ENCODE assay signal across 8 mouse cellular contexts in the genomic region with DNA sequence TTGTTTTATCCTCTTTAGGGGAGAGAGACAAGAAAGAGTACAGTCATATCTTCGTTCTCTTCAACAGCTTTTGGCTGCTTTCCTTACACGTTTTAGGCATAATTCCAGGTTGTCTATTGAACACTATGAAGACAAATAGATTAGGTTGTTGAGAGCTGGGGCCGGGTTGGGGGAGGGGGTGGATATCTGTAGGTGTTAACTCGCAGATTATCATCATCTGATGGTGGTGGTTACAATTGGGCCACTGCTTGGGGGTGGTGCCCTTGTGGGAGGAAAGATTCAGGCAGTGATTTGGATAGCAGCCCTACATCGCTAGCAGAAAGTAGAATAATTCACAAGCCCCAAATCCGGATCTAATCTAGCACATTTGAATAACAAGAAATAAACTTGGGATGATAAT. TPM values are rescaled to one million over a fixed set of nuclear protein-coding genes. Genes with fewer than 3 reads are reported as not detected.
DNase-seq lines count a peak whose midpoint lies in the region; ATAC-seq lines count a peak whose summit lies in the region.

No protein-coding gene starts in this region.

- no peaks in the 10 kb centered on the region for H3K27me3 ChIP-seq in forebrain, embryonic 15.5 days
- H3K27me3 ChIP-seq in midbrain, embryonic 13.5 days, result no peaks in the 10 kb centered on the region

- no peaks in the 10 kb centered on the region for H3K36me3 ChIP-seq in forebrain, embryonic 15.5 days
- no peaks in the 10 kb centered on the region for H3K36me3 ChIP-seq in midbrain, embryonic 13.5 days

- 17% methylated on average over 6 of the region's 6 CpGs for WGBS in forebrain, embryonic 15.5 days
- WGBS in midbrain, embryonic 13.5 days, result 24% methylated on average over 6 of the region's 6 CpGs

- peak overlapping the region; percentile 93 for H3K9ac ChIP-seq in forebrain, embryonic 15.5 days (replicated peaks)
- H3K9ac ChIP-seq in midbrain, embryonic 13.5 days (replicated peaks), result peak overlapping the region; percentile 71; the same call in 1 of the 2 replicates

- H3K4me3 ChIP-seq in forebrain, embryonic 15.5 days, result peak overlapping the region; percentile 68
- peak overlapping the region; percentile 88 for H3K4me3 ChIP-seq in midbrain, embryonic 13.5 days (replicated peaks)

- H3K9me3 ChIP-seq in forebrain, embryonic 15.5 days, result no peaks in the 10 kb centered on the region
- H3K9me3 ChIP-seq in midbrain, embryonic 13.5 days, result no peaks in the 10 kb centered on the region

- peak; percentile 20 to 64 for DNase-seq in frontal cortex, adult 2 months (ENCODE audit: extremely low spot score in 1 of 2, low spot score in 1 of 2)
- no peak for DNase-seq in frontal cortex, postnatal 14 days (ENCODE audit: low spot score in 2 of 2)
- DNase-seq in NIH3T3 (ENCODE audit: low read depth), result peak; percentile 35
- peak; percentile 68 for DNase-seq in layer of hippocampus, adult 9-11 months
- DNase-seq in urinary bladder, postnatal 10 days (ENCODE audit: low spot score), result no peak
- DNase-seq in embryo, embryonic 11 days, result no peak

- ATAC-seq in forebrain, embryonic 15.5 days (replicated peaks), result 0 out of 2 replicates have a peak, but pooled peaks have one; percentile 1
- no peak for ATAC-seq in midbrain, embryonic 13.5 days

- H3K4me1 ChIP-seq in forebrain, embryonic 15.5 days, result peaks cover 30% of the 10 kb centered on the region
- peaks cover 31% of the 10 kb centered on the region for H3K4me1 ChIP-seq in midbrain, embryonic 13.5 days (replicated peaks)

- H3K4me2 ChIP-seq in forebrain, embryonic 15.5 days (replicated peaks), result peak overlapping the region; percentile 77
- H3K4me2 ChIP-seq in midbrain, embryonic 13.5 days (replicated peaks), result peak overlapping the region; percentile 65

- H3K27ac ChIP-seq in forebrain, embryonic 15.5 days (replicated peaks), result peak overlapping the region; percentile 92
- H3K27ac ChIP-seq in midbrain, embryonic 13.5 days, result peak overlapping the region; percentile 87

RNA-seq across cellular contexts. Expression of gene Akap11, which starts 0.9 kb away (rescaled TPM):
- 57.1 and 61.7 TPM in 2 replicates for polyA plus RNA-seq in frontal cortex, adult 2 months (2012; rRNA removed)
- polyA plus RNA-seq in forebrain, embryonic 15.5 days (2015; fragmentation: Nextera tagmentation; extraction: Ambion mirVana), result 38.5 and 39.2 TPM in 2 replicates
- polyA plus RNA-seq in midbrain, embryonic 13.5 days (2015; fragmentation: Nextera tagmentation; extraction: Ambion mirVana), result 38.7 and 39.4 TPM in 2 replicates

Comparison
In these comparisons a context has a peak if more than half of its experiments do, and no peak if none do; other contexts are left out.
1. DNase-seq: peak in frontal cortex, adult 2 months (2 of 2), NIH3T3 (single experiment) and layer of hippocampus, adult 9-11 months (single experiment); none in frontal cortex, postnatal 14 days (0 of 2), urinary bladder, postnatal 10 days (single experiment) and embryo, embryonic 11 days (single experiment).